Mouse (Mus musculus) G1E (cell line): ENCODE results near the gene Olfml1.

Experiments used
- CTCF ChIP-seq: IDR thresholded peaks from 2 replicates; pipeline ENCODE4 v1.5.1; 2012; ENCODE audit warnings: low read depth, low read length, inconsistent platforms, mixed read lengths
- POLR2AphosphoS5 ChIP-seq: IDR thresholded peaks from 2 replicates; pipeline ENCODE4 v1.6.1; 2012; ENCODE audit warnings: low read depth, low read length, inconsistent platforms; ENCODE audit not compliant: insufficient replicate concordance
- TAL1 ChIP-seq: conservative IDR thresholded peaks from 2 replicates; pipeline ENCODE4 v1.6.1; 2012; ENCODE audit warnings: low read depth, low read length, inconsistent platforms, mixed read lengths

- TF ChIP-seq CTCF (no peak), POLR2AphosphoS5 (no peak), TAL1 (no peak)
Measured at GRCm38 (mm10) chr7:107600651-107601050, 33.4 kb downstream of the Olfml1 start.
